Mouse (Mus musculus) kidney, adult 9 months (tissue): ENCODE results near the gene Cnnm4.

Experiments used
- DNase-seq: peaks from one replicate; pipeline ENCODE4 v3.0.0; 2022

The Cnnm4 gene

DNA sequence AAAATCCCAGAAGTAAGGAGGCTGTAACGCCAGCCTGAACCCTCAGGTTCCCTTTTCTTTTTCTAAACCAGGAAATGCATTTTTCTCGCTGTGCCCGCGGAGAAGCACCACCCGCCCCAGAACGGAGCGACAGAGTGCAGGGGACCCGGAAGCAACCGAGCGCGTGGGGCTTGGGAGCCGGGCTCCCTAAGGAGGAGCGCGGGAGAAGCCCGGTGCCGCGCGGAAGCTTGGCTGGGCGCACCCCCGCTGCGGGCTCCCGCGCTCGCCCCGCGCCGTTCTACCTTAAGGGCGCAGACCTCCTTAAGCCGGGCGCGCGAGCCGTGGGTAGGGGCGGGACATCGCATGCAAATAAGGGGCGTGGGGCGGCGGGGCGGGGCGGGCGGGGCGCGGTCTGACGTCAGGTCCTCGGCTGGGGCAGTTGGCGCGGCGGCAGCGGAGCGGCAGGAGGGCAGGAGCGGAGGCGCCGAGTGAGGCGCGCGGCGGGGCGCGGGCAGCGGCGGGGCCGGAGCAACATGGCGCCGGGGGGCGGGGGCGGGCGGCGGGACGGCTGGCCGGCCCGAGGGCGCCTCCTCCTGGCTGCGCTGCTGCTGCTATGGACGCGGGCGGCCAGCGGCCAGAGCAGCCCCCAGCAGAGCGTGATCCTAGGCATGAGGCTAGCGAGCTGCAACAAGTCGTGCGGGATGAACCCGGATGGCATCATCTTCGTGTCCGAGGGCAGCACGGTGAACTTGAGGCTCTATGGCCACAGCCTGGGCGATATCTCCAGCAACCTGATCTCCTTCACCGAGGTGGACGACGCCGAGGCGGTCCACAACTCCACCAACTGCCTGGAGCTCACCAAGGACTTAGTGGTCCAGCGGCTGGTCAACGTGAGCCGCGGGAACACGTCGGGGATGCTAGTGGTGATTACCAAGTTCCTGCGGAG is at the start of gene Cnnm4:
Gene Cnnm4, plus strand, starts transcription at position 440 of the 925 bp plus-strand sequence.
- DNase-seq = peak; percentile 86

GRCm38 (mm10) chr1:36429511-36429910 is 41.9 kb upstream of the Cnnm4 start:
- no peak for DNase-seq

DNA sequence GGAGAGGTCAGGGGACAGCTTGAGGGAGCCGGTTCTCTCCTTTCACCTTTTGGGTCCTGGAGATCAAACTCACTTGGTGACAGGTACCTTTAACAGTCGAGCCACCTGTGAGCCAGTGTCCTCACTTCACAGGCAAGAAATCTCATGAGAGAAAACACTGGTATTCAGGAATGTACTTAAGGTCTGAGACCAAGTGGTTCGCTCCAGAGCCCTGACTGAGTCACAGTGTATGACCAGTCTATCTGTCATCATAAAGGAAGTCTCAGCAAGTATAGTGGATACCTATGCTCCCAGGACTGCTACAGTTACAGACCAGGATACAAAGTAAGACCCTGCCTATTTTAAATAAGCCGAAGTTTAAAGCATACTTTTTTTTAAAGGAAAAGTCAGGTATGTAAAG is 38.4 kb upstream of the Cnnm4 start:
- no peak for DNase-seq

GRCm38 (mm10) chr1:36433616-36434015 is 37.8 kb upstream of the Cnnm4 start:
- DNase-seq = peak; percentile 62

DNA sequence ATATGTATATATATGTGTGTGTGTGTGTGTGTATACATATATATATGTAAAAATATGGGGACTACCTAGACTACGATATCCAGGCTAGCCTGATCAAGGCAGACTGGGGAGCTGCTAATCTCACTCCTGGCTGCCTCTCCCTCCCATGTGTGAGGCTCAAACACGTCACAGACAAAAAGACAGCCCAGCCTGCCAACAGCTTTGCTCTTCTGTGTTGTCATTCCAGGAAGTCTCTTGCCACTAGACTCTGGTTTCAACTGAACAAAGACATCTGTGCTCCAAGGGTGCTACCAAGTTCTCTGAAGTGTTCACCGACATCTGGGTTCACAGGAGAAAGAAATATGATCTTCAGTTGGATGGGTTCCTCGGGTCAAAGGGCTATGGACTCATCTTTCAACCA is 36.3 kb upstream of the Cnnm4 start:
- no peak for DNase-seq

DNA sequence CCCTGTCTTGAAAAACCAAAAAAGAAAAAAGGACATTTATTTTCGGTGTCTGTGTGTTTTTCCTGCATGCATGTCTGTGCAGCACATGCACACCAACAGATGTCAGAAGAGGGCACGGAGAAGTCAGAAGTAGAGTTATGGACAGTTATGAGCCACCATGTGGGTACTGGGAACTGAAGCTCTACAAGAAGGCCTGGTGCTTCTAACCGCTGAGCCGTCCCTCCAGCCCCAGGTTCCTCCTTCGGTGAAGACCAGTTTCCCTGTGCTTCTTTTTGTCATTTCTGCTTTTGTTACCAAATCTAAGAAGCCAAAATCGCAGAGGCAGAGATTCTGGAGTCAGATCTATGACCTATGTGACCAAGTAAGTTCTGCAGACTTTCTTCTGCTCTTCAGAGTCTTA is 34.9 kb upstream of the Cnnm4 start:
- no peak for DNase-seq

GRCm38 (mm10) chr1:36437223-36437622 is 34.2 kb upstream of the Cnnm4 start:
- no peak for DNase-seq

DNA sequence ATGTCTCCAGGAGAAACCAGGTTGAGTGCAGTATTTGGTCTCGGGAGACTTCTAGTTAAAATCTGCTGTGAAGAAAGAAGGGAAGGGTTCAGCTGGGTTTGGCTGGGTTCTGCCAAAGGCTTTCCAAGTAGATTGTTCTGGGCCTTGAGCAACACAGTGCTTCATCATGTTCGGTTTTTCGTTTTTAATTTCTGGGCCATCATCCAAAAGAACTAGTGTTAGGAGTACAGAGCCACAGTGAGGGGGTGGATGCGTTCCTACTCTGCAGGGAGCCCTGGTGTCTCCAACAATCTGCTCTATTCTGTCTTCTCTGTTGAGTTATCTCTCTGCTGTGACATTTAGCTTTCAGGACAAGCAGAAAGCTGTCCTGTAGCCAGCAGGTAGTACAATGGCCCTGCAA is 30.3 kb upstream of the Cnnm4 start:
- DNase-seq = no peak

DNA sequence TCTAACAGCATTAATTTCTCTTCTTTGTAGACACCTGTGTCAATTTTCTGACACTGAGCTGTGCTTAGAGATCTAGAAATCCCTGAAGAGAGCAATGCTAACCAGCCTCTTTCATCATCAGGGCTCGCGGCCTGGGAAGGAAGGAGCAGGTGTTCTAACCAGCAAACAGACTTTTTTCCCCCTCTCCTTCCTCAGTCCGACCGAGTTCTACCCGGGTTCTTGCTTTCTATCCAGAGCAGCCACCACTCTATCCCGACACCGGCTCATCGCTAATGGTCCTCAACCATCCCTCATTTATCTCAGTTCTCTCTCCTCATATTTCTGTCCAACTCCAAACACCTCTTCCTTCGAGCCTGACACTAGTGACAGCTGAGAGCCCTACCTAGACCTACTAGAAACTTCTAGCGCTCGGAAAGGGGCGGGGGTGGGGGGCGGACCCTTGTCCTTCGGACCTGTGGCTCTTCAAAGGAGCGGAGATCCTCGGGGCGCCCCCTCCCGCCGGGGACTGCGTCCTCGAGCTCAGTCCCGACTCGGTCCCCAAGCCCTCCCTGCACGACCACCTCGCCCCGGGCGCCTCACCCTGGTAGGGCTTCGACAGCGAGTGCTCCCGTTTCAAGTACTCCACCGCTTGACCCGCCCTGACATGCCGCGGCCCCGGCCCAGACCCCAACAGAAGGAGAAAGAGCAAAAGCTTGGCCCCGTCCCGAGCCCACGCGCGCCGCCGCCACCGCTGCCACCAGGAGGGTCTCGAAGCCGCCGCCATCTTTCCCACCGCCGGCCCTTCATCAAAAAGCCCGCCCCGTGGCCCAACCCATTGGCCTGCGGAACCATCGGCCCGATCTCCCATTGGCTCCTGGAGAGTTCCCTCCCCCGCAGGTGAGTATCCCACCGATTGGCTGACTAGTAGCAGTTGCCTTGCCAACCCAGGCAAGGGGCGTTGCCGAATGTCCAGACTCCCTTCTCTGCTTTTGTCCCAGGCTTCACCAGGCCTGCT is 26.7 kb upstream of the Cnnm4 start, which contains the start of gene Lman2l:
Gene Lman2l, minus strand, starts transcription at position 801 of the 994 bp plus-strand sequence.
- DNase-seq = peak; percentile 98

GRCm38 (mm10) chr1:36445508-36445907 is 25.9 kb upstream of the Cnnm4 start:
- DNase-seq = no peak

GRCm38 (mm10) chr1:36446106-36446824 is 25.2 kb upstream of the Cnnm4 start:
- no peak for DNase-seq

GRCm38 (mm10) chr1:36446841-36447240 is 24.6 kb upstream of the Cnnm4 start:
- DNase-seq = no peak

DNA sequence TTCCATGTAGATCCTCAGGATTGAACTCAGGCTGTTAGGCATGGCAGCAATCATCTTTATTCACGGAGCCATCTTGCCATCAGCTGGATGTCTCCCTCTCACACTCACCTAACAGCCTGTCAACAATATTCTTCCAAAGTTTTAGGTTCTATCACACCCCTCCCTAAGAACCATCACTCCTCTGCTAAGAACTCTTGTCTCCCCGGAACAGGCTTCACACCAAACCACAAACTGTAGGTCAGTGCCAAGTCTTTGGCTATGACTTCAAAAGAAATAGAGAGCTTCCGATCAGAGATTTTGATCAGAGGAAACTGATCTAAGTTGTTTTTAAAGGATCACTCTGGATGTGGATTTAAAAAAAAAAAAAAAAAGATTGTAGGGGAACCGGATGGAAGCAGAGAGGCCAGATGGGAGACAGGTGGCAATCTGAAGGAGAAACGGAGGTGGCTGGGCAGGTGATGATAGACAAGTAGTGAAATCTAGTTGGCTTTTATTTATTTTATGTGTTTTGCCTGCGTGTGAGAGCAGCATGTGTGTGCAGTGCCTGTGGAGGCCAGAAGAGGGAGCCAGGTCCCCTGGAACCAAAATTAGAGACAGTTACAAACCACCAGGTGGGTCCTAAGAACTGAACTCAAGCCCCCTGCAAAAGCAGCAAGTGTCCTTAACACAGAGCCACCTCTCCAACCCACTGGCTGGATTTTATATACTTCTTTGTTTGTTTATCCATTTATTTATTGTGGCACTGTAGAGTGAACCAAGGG is 17.2 kb upstream of the Cnnm4 start:
- DNase-seq = no peak

DNA sequence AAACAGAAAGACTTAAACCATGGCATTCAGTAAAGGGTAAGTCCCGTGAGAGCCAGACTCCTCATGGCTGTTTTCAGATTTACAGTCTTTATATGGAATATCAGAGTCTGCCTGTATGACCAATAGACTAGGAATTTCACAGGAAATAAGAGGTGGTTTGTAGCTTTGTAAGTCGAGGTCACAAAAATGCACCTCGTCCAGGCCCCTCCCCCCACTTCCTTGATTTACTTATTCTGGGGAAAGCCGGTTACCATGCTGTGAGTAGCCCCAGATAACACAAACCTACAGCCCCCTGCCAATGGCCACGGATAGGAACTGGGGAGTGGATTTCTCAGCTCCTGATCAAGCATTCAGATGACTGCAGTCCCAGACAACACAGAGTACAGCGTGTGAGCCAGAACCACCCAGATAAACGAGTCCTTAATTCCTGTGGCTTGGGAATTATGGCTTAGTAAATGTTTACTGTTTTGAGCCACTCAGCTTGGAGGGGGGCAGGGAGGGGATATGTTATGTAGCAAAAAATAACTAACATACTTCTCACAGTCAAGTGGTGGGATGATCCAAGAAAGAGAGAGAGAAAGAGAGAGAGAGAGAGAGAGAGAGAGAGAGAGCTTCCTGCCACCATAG is 13.9 kb upstream of the Cnnm4 start:
- DNase-seq = no peak

- no peak for DNase-seq
Observed at GRCm38 (mm10) chr1:36458169-36458568, 13.3 kb upstream of the Cnnm4 start.

- DNase-seq = no peak
Observed at GRCm38 (mm10) chr1:36461829-36462228, 9.6 kb upstream of the Cnnm4 start.

- no peak for DNase-seq
Observed at GRCm38 (mm10) chr1:36465641-36466160, 5.7 kb upstream of the Cnnm4 start.

GRCm38 (mm10) chr1:36467446-36467845 is 4.0 kb upstream of the Cnnm4 start:
- no peak for DNase-seq

GRCm38 (mm10) chr1:36469811-36470444 is 1.5 kb upstream of the Cnnm4 start:
- DNase-seq = no peak

GRCm38 (mm10) chr1:36472106-36472440 is 653 bp downstream of the Cnnm4 start:
- no peak for DNase-seq
